Mouse (Mus musculus) midbrain, embryonic 15.5 days (tissue): ENCODE data around the gene Mdm2. TPM values are rescaled to one million over a fixed set of nuclear protein-coding genes. Genes with fewer than 3 reads are reported as not detected.
"Not testable (repeated sequence)": the region's sequence is repeated elsewhere in the genome, so short reads cannot be mapped to it uniquely, and the experiment has no call there.

Experiments used
- ATAC-seq: fragments of 200-750 bp; cut with Nextera tagmentation; replicated peaks from 2 replicates; pipeline ENCODE4 v1.8.0; 2017; ENCODE audit warnings: moderate TSS enrichment
- H3K27ac ChIP-seq: fragments of 300-500 bp; sonication (generic); 2 replicates; pipeline ENCODE4 v1.5.1; 2015; ENCODE audit warnings: mild to moderate bottlenecking, inconsistent platforms
- H3K27me3 ChIP-seq: fragments of 300-500 bp; sonication (generic); replicated peaks from 2 replicates; pipeline ENCODE4 v1.6.1; 2015; ENCODE audit warnings: inconsistent platforms
- H3K36me3 ChIP-seq: fragments of 300-500 bp; sonication (generic); replicated peaks from 2 replicates; pipeline ENCODE4 v1.6.1; 2015; ENCODE audit warnings: inconsistent platforms
- H3K4me1 ChIP-seq: fragments of 300-500 bp; sonication (generic); 2 replicates; pipeline ENCODE4 v1.6.1; 2015; ENCODE audit warnings: inconsistent platforms
- H3K4me2 ChIP-seq: fragments of 300-500 bp; sonication (generic); 2 replicates; pipeline ENCODE4 v1.6.1; 2015; ENCODE audit warnings: inconsistent platforms, mild to moderate bottlenecking, moderate library complexity
- H3K4me3 ChIP-seq: fragments of 300-500 bp; sonication (generic); 2 replicates; pipeline ENCODE4 v1.5.1; 2015; ENCODE audit warnings: mild to moderate bottlenecking, inconsistent platforms
- H3K9ac ChIP-seq: fragments of 300-500 bp; sonication (generic); 2 replicates; pipeline ENCODE4 v1.6.1; 2015; ENCODE audit warnings: mild to moderate bottlenecking, inconsistent platforms
- H3K9me3 ChIP-seq: fragments of 300-500 bp; sonication (generic); 2 replicates; pipeline ENCODE4 v1.6.1; 2016; ENCODE audit warnings: inconsistent platforms
- WGBS: fragments of 180-500 bp; shearing (Covaris S2); methylation state at CpG from one replicate; pipeline ENCODE4 v1.1.7; 2015; ENCODE audit warnings: mixed read lengths; 5-methylcytosine and 5-hydroxymethylcytosine counted together
- polyA plus RNA-seq: library from polyadenylated mRNA; unstranded; fragments of >200 nt; fragmentation: Nextera tagmentation; extraction: Ambion mirVana; gene quantifications from 2 replicates; pipeline ENCODE4 v1.2.1, GENCODE M21; 2015

Gene Mdm2
- polyA plus RNA-seq, 1 experiment from 2014 or later: 58.2 TPM

GRCm38 (mm10) chr10:117737498-117737897 lies 26.9 kb upstream of the Mdm2 start:
- not testable (repeated sequence) for H3K27me3 ChIP-seq, H3K4me2 ChIP-seq, H3K4me1 ChIP-seq, H3K4me3 ChIP-seq, ATAC-seq, H3K27ac ChIP-seq, H3K9ac ChIP-seq, H3K9me3 ChIP-seq
- 94% methylated on average over 8 of the region's 8 CpGs for WGBS
- H3K36me3 ChIP-seq: peaks cover 37% of the 10 kb centered on the region

- Histone ChIP-seq H3K27ac (no peak overlapping the region), H3K9ac (no peak overlapping the region), H3K4me1 (no peaks in the 10 kb centered on the region), H3K9me3 (no peaks in the 10 kb centered on the region), H3K4me3 (no peak overlapping the region), H3K27me3 (no peaks in the 10 kb centered on the region), H3K4me2 (no peak overlapping the region), H3K36me3 (peaks cover 37% of the 10 kb centered on the region)
- 89% methylated on average over 4 of the region's 4 CpGs for whole genome bisulfite sequencing
- no peak for ATAC-seq
Measured at GRCm38 (mm10) chr10:117737075-117737474, 26.5 kb upstream of the Mdm2 start.

- no peak overlapping the region for H3K9ac ChIP-seq
- H3K27me3 ChIP-seq: no peaks in the 10 kb centered on the region
- H3K4me3 ChIP-seq: no peak overlapping the region
- H3K4me2 ChIP-seq: no peak overlapping the region
- no peaks in the 10 kb centered on the region for H3K4me1 ChIP-seq
- H3K27ac ChIP-seq: no peak overlapping the region
- ATAC-seq: no peak
- peaks cover 37% of the 10 kb centered on the region for H3K36me3 ChIP-seq
- no peaks in the 10 kb centered on the region for H3K9me3 ChIP-seq
- 92% methylated on average over 5 of the region's 5 CpGs for WGBS
Measured at GRCm38 (mm10) chr10:117736573-117736972, 26.0 kb upstream of the Mdm2 start.

GRCm38 (mm10) chr10:117735396-117735795 lies 24.8 kb upstream of the Mdm2 start:
- not testable (repeated sequence) for H3K9ac ChIP-seq, ATAC-seq, H3K4me1 ChIP-seq, H3K27me3 ChIP-seq, H3K4me2 ChIP-seq, H3K4me3 ChIP-seq, H3K9me3 ChIP-seq, H3K27ac ChIP-seq
- WGBS: 89% methylated on average over 12 of the region's 12 CpGs
- H3K36me3 ChIP-seq: peaks cover 35% of the 10 kb centered on the region

- 92% methylated on average over 10 of the region's 10 CpGs for WGBS
Measured at GRCm38 (mm10) chr10:117734104-117734852, 23.7 kb upstream of the Mdm2 start.

GRCm38 (mm10) chr10:117733626-117734025 lies 23.1 kb upstream of the Mdm2 start:
- not testable (repeated sequence) for H3K27ac ChIP-seq, H3K4me3 ChIP-seq, H3K9me3 ChIP-seq, ATAC-seq, H3K9ac ChIP-seq, H3K4me1 ChIP-seq, H3K4me2 ChIP-seq, H3K27me3 ChIP-seq
- H3K36me3 ChIP-seq: peaks cover 21% of the 10 kb centered on the region; the same call in 1 of the 2 replicates
- 89% methylated on average over 8 of the region's 8 CpGs for WGBS

More at GRCm38 (mm10) chr10:117734104-117734852, 23.7 kb upstream of the Mdm2 start:
- peaks cover 27% of the 10 kb centered on the region; the same call in 1 of the 2 replicates for H3K36me3 ChIP-seq
- H3K9me3 ChIP-seq, H3K4me3 ChIP-seq, H3K4me2 ChIP-seq, H3K27ac ChIP-seq, ATAC-seq, H3K9ac ChIP-seq, H3K4me1 ChIP-seq, H3K27me3 ChIP-seq: not testable (repeated sequence)

GRCm38 (mm10) chr10:117732962-117733592 lies 22.5 kb upstream of the Mdm2 start:
- Histone ChIP-seq H3K4me2 (no peak overlapping the region), H3K9me3 (no peaks in the 10 kb centered on the region), H3K36me3 (peaks cover 15% of the 10 kb centered on the region; the same call in 1 of the 2 replicates), H3K9ac (no peak overlapping the region), H3K27me3 (no peaks in the 10 kb centered on the region), H3K4me1 (no peaks in the 10 kb centered on the region), H3K27ac (no peak overlapping the region), H3K4me3 (no peak overlapping the region)
- WGBS: 88% methylated on average over 14 of the region's 14 CpGs
- no peak for ATAC-seq

- WGBS: 88% methylated on average over 5 of the region's 5 CpGs
- H3K9me3 ChIP-seq: no peaks in the 10 kb centered on the region
- no peak for ATAC-seq
Measured at GRCm38 (mm10) chr10:117732184-117732583, 21.6 kb upstream of the Mdm2 start.

GRCm38 (mm10) chr10:117731244-117732101 lies 20.9 kb upstream of the Mdm2 start:
- Histone ChIP-seq H3K27me3 (no peaks in the 10 kb centered on the region), H3K4me3 (no peak overlapping the region), H3K27ac (no peak overlapping the region), H3K4me2 (no peak overlapping the region), H3K4me1 (no peaks in the 10 kb centered on the region), H3K9me3 (no peaks in the 10 kb centered on the region), H3K36me3 (peaks cover 5% of the 10 kb centered on the region; the same call in 1 of the 2 replicates), H3K9ac (no peak overlapping the region)
- 64% methylated on average over 15 of the region's 15 CpGs for WGBS
- no peak for ATAC-seq

More at GRCm38 (mm10) chr10:117732184-117732583, 21.6 kb upstream of the Mdm2 start:
- peaks cover 11% of the 10 kb centered on the region; the same call in 1 of the 2 replicates for H3K36me3 ChIP-seq
- H3K27me3 ChIP-seq: no peaks in the 10 kb centered on the region
- no peak overlapping the region for H3K4me2 ChIP-seq
- H3K4me1 ChIP-seq: no peaks in the 10 kb centered on the region
- H3K27ac ChIP-seq: no peak overlapping the region
- no peak overlapping the region for H3K9ac ChIP-seq
- H3K4me3 ChIP-seq: no peak overlapping the region

- Histone ChIP-seq H3K9ac (no peak overlapping the region), H3K27me3 (no peaks in the 10 kb centered on the region), H3K36me3 (no peaks in the 10 kb centered on the region), H3K4me1 (no peaks in the 10 kb centered on the region), H3K9me3 (no peaks in the 10 kb centered on the region), H3K27ac (no peak overlapping the region), H3K4me3 (no peak overlapping the region), H3K4me2 (no peak overlapping the region)
- no peak for ATAC-seq
- WGBS: 95% methylated on average over 12 of the region's 12 CpGs
Measured at GRCm38 (mm10) chr10:117730637-117731203, 20.2 kb upstream of the Mdm2 start.

- Histone ChIP-seq H3K4me2 (no peak overlapping the region), H3K27ac (no peak overlapping the region)
Measured at GRCm38 (mm10) chr10:117730140-117730539, 19.6 kb upstream of the Mdm2 start.

More at GRCm38 (mm10) chr10:117730140-117730539, 19.6 kb upstream of the Mdm2 start:
- H3K9ac ChIP-seq: no peak overlapping the region
- WGBS: 97% methylated on average over 7 of the region's 7 CpGs
- no peak overlapping the region for H3K4me3 ChIP-seq
- H3K4me1 ChIP-seq: no peaks in the 10 kb centered on the region
- H3K27me3 ChIP-seq: no peaks in the 10 kb centered on the region
- H3K36me3 ChIP-seq: no peaks in the 10 kb centered on the region
- ATAC-seq: no peak
- no peaks in the 10 kb centered on the region for H3K9me3 ChIP-seq
